Comparison of ENCODE assay signal across 9 mouse cellular contexts in genomic region chr1:180230580-180230979, GRCm38 (mm10). TPM values are rescaled to one million over a fixed set of nuclear protein-coding genes. Genes with fewer than 3 reads are reported as not detected.
DNase-seq lines count a peak whose midpoint lies in the region; ATAC-seq and TF ChIP-seq lines count a peak whose summit lies in the region.
"Had no signal": no experiment of that assay in that cellular context is flagged by ENCODE, and none has a peak within 500 bp of the region (broad histone marks: within the 10 kb centered on the region; RNA-seq: fewer than 3 reads in every experiment).

No protein-coding gene starts in this region.

- peak; percentile 60 for TF ChIP-seq CTCF in testis, adult 2 months (IDR thresholded peaks at IDR 0.05; ENCODE audit: control insufficient read depth, insufficient read depth, insufficient replicate concordance, low read depth, low read length)

- no peak overlapping the region for H3K9ac ChIP-seq in hindbrain, embryonic 11.5 days (ENCODE audit: low read depth, low read length)
- no peak overlapping the region for H3K9ac ChIP-seq in hindbrain, embryonic 16.5 days (ENCODE audit: low read depth, low read length)

- H3K4me1 ChIP-seq in hindbrain, embryonic 11.5 days (replicated peaks; ENCODE audit: control insufficient read depth, insufficient read depth, low read length), result no peaks in the 10 kb centered on the region
- peaks cover 8% of the 10 kb centered on the region; the same call in 1 of the 2 replicates for H3K4me1 ChIP-seq in hindbrain, embryonic 16.5 days (ENCODE audit: control insufficient read depth, insufficient read depth, low read depth, low read length)
- peaks cover 9% of the 10 kb centered on the region for H3K4me1 ChIP-seq in testis, adult 2 months (ENCODE audit: control insufficient read depth, insufficient read depth, low read length)

- peak; percentile 48 for DNase-seq in hindbrain, embryonic 11.5 days (ENCODE audit: low spot score)
- no peak for DNase-seq in testis, postnatal 14 days (ENCODE audit: low spot score)
- DNase-seq in forelimb bud, embryonic 11.5 days (ENCODE audit: low read depth, low spot score), result peak; percentile 32
- no peak for DNase-seq in yolk sac, embryonic 10.5 days (ENCODE audit: low spot score)
- no peak for DNase-seq in heart, postnatal 10 days
- DNase-seq: adrenal gland, postnatal 25 days had no signal

- ATAC-seq in hindbrain, embryonic 11.5 days (ENCODE audit: low FRiP score), result no peak
- no peak for ATAC-seq in hindbrain, embryonic 16.5 days
- no peak for ATAC-seq in frontal cortex, adult (ENCODE audit: low TSS enrichment)

- no peak overlapping the region for H3K4me3 ChIP-seq in hindbrain, embryonic 11.5 days (ENCODE audit: low read depth, low read length)
- H3K4me3 ChIP-seq in hindbrain, embryonic 16.5 days (ENCODE audit: low read length), result no peak overlapping the region
- H3K4me3 ChIP-seq in testis, adult 2 months (ENCODE audit: control insufficient read depth, low read depth, low read length), result no peak overlapping the region

- H3K36me3 ChIP-seq in hindbrain, embryonic 11.5 days (ENCODE audit: control insufficient read depth, insufficient read depth, low read length), result no peaks in the 10 kb centered on the region
- no peaks in the 10 kb centered on the region; the same call in 1 of the 2 replicates for H3K36me3 ChIP-seq in hindbrain, embryonic 16.5 days (ENCODE audit: control insufficient read depth, insufficient read depth, low read length)
- no peaks in the 10 kb centered on the region for H3K36me3 ChIP-seq in testis, adult 2 months (ENCODE audit: control insufficient read depth, insufficient read depth, low read length)

- intact Hi-C loops in heart, postnatal 10 days (cut with DNase I), result no loop called here

- WGBS in hindbrain, embryonic 11.5 days, result 35% methylated on average over 2 of the region's 2 CpGs
- WGBS in hindbrain, embryonic 16.5 days, result 20% methylated on average over 2 of the region's 2 CpGs

- H3K27me3 ChIP-seq in hindbrain, embryonic 11.5 days (ENCODE audit: control insufficient read depth, insufficient read depth, low read length), result no peaks in the 10 kb centered on the region
- no peaks in the 10 kb centered on the region for H3K27me3 ChIP-seq in hindbrain, embryonic 16.5 days (replicated peaks; ENCODE audit: control insufficient read depth, insufficient read depth, low read length)
- H3K27me3 ChIP-seq in testis, adult 2 months (ENCODE audit: control insufficient read depth, insufficient read depth, low read length), result no peaks in the 10 kb centered on the region

- no peak overlapping the region for H3K27ac ChIP-seq in hindbrain, embryonic 11.5 days (ENCODE audit: low read depth, low read length)
- H3K27ac ChIP-seq in hindbrain, embryonic 16.5 days (ENCODE audit: low read depth, low read length), result no peak overlapping the region
- H3K27ac ChIP-seq in testis, adult 2 months (ENCODE audit: control insufficient read depth, insufficient read depth, low read depth, low read length), result no peak overlapping the region

- no peaks in the 10 kb centered on the region for H3K9me3 ChIP-seq in hindbrain, embryonic 11.5 days (ENCODE audit: control insufficient read depth, low read length)
- H3K9me3 ChIP-seq in hindbrain, embryonic 16.5 days (ENCODE audit: control insufficient read depth, low read length), result peaks cover 2% of the 10 kb centered on the region; the same call in 1 of the 2 replicates

- no peak for TF ChIP-seq POLR2A in testis, adult 2 months (IDR thresholded peaks at IDR 0.05; ENCODE audit: control insufficient read depth, low read depth, low read length)

- no peak overlapping the region for H3K4me2 ChIP-seq in hindbrain, embryonic 11.5 days (replicated peaks; ENCODE audit: low read depth, low read length)
- no peak overlapping the region for H3K4me2 ChIP-seq in hindbrain, embryonic 16.5 days (ENCODE audit: low read length)

RNA-seq across cellular contexts. Expression of gene Coq8a, which starts 31.2 kb away (rescaled TPM):
- polyA plus RNA-seq in hindbrain, embryonic 11.5 days (2014; fragmentation: Nextera tagmentation; extraction: Ambion mirVana), result 1.7 and 2.3 TPM in 2 replicates
- polyA plus RNA-seq in hindbrain, embryonic 16.5 days (2015; fragmentation: Nextera tagmentation; extraction: Ambion mirVana), result 4.8 and 5.9 TPM in 2 replicates
- 9.6 and 12.4 TPM in 2 replicates for polyA plus RNA-seq in testis, adult 2 months (2012; rRNA removed)
- 100 to 1,000 TPM; 568 to 689 TPM for total RNA-seq in heart, postnatal 10 days (2021)

RNA-seq across cellular contexts. Expression of gene Psen2, which starts 32.7 kb away (rescaled TPM):
- polyA plus RNA-seq in hindbrain, embryonic 11.5 days (2014; fragmentation: Nextera tagmentation; extraction: Ambion mirVana), result 4.4 and 6.9 TPM in 2 replicates
- 17.7 and 22.2 TPM in 2 replicates for polyA plus RNA-seq in hindbrain, embryonic 16.5 days (2015; fragmentation: Nextera tagmentation; extraction: Ambion mirVana)
- polyA plus RNA-seq in testis, adult 2 months (2012; rRNA removed), result 8.7 and 8.8 TPM in 2 replicates
- total RNA-seq in heart, postnatal 10 days (2021), result 10 to 100 TPM; 13.5 to 15.3 TPM

Comparison
In these comparisons a context has a peak if more than half of its experiments do, and no peak if none do; other contexts are left out.
1. DNase-seq: peak in hindbrain, embryonic 11.5 days (single experiment) and forelimb bud, embryonic 11.5 days (single experiment); none in testis, postnatal 14 days (single experiment), yolk sac, embryonic 10.5 days (single experiment) and heart, postnatal 10 days (0 of 2).